Mouse (Mus musculus) myocyte (in vitro differentiated cells): ENCODE measurements around the gene Brms1. TPM values are rescaled to one million over a fixed set of nuclear protein-coding genes. Genes with fewer than 3 reads are reported as not detected.

Experiments
- H3K27me3 ChIP-seq: one replicate; pipeline ENCODE4 v1.6.1; 2011; ENCODE audit not compliant: control insufficient read depth, insufficient read depth, insufficient read length
- H3K36me3 ChIP-seq: one replicate; pipeline ENCODE4 v1.6.1; 2011; ENCODE audit not compliant: control insufficient read depth, insufficient read depth
- H3K4me2 ChIP-seq: one replicate; pipeline ENCODE4 v1.6.1; 2011; ENCODE audit warnings: low read depth, control low read depth
- H3K4me3 ChIP-seq: one replicate; pipeline ENCODE4 v1.5.1; 2011; ENCODE audit warnings: mild to moderate bottlenecking, control low read depth, moderate library complexity
- H3K79me2 ChIP-seq: one replicate; pipeline ENCODE4 v1.6.1; 2011; ENCODE audit not compliant: control insufficient read depth, insufficient read depth
- H3ac ChIP-seq: one replicate; pipeline ENCODE4 v1.6.1; 2011; ENCODE audit not compliant: control insufficient read depth, insufficient read length
- CEBPB ChIP-seq: IDR thresholded peaks from 2 replicates; pipeline ENCODE4 v1.6.1; 2011; ENCODE audit warnings: mild to moderate bottlenecking, moderate library complexity; ENCODE audit not compliant: poor library complexity, insufficient read depth, severe bottlenecking
- POLR2A ChIP-seq: IDR thresholded peaks from one replicate; pipeline ENCODE4 v1.6.1; 2011; ENCODE audit warnings: low read depth, mild to moderate bottlenecking, control low read depth, moderate library complexity; ENCODE audit not compliant: insufficient read length
- POLR2AphosphoS2 ChIP-seq: IDR thresholded peaks from one replicate; pipeline ENCODE4 v1.6.1; 2011; ENCODE audit warnings: low read depth, control low read depth; ENCODE audit not compliant: insufficient read length
- polyA plus RNA-seq: library from polyadenylated mRNA; unstranded; fragments of >200 nt; fragmentation: generic; extraction: Trizol; gene quantifications from one replicate; pipeline ENCODE4 v1.2.1, GENCODE M21; 2012; ENCODE audit warnings: missing spikeins

The Brms1 gene
- polyA plus RNA-seq, 1 experiment: 45.8 TPM

- no peaks in the 10 kb centered on the region for H3K27me3 ChIP-seq
- peak within 1 kb of the TSS; percentile 71 for H3K4me2 ChIP-seq
- peaks cover 13% of the 10 kb centered on the region for H3K36me3 ChIP-seq
- no peaks in the 10 kb centered on the region for H3K79me2 ChIP-seq
- TF ChIP-seq POLR2A: peak; percentile 42
- no peak for TF ChIP-seq CEBPB
- peak; percentile 75 for TF ChIP-seq POLR2AphosphoS2
- no peak within 1 kb of the TSS for H3ac ChIP-seq
- no peak within 1 kb of the TSS for H3K4me3 ChIP-seq
Observed at GRCm38 (mm10) chr19:5098363-5099143, 57.4 kb downstream of the Brms1 start, which contains the start of gene Cnih2. Cnih2 (minus strand) TSS chr19:5098521.

Other genes starting within 250 kb of the Brms1 start
- 66.4 TPM for gene Rbm4, start 247.5 kb upstream of the Brms1 start, polyA plus RNA-seq
- 8.1 TPM for gene Gm21992, start 229.7 kb upstream of the Brms1 start, polyA plus RNA-seq
- 46.8 TPM for gene Rbm14, start 229.7 kb upstream of the Brms1 start, polyA plus RNA-seq
- gene Ccs, start 202.0 kb upstream of the Brms1 start, polyA plus RNA-seq: 40.4 TPM
- 0.04 TPM for gene Ccdc87, start 202.0 kb upstream of the Brms1 start, polyA plus RNA-seq
- gene Ctsf, start 186.2 kb upstream of the Brms1 start, polyA plus RNA-seq: 6.6 TPM
- 418 TPM for gene Actn3, start 163.4 kb upstream of the Brms1 start, polyA plus RNA-seq
- 9.3 TPM for gene Zdhhc24, start 162.7 kb upstream of the Brms1 start, polyA plus RNA-seq
- 3.6 TPM for gene Bbs1, start 134.7 kb upstream of the Brms1 start, polyA plus RNA-seq
- gene Dpp3, start 113.1 kb upstream of the Brms1 start, polyA plus RNA-seq: 71.6 TPM
- 0.49 TPM for gene Peli3, start 98.2 kb upstream of the Brms1 start, polyA plus RNA-seq
- 62.6 TPM for gene Mrpl11, start 79.2 kb upstream of the Brms1 start, polyA plus RNA-seq
- 0.02 TPM for gene Npas4, start 51.0 kb upstream of the Brms1 start, polyA plus RNA-seq
- 8.7 TPM for gene Slc29a2, start 17.5 kb upstream of the Brms1 start, polyA plus RNA-seq
- 46.7 TPM for gene B4gat1, start 2.5 kb upstream of the Brms1 start, polyA plus RNA-seq
- 1.6 TPM for gene AC124502.3, start 2.5 kb upstream of the Brms1 start, polyA plus RNA-seq
- 63.9 TPM for gene Rin1, start 9.1 kb downstream of the Brms1 start, polyA plus RNA-seq
- gene Cd248, start 26.7 kb downstream of the Brms1 start, polyA plus RNA-seq: 10.4 TPM
- 10.1 TPM for gene Tmem151a, start 44.2 kb downstream of the Brms1 start, polyA plus RNA-seq
- 115 TPM for gene Yif1a, start 47.2 kb downstream of the Brms1 start, polyA plus RNA-seq
- gene Cnih2, start 57.2 kb downstream of the Brms1 start, polyA plus RNA-seq: 1.6 TPM
- gene Rab1b, start 65.7 kb downstream of the Brms1 start, polyA plus RNA-seq: 203 TPM
- gene Klc2, start 77.2 kb downstream of the Brms1 start, polyA plus RNA-seq: 56.7 TPM
- gene Pacs1, start 231.8 kb downstream of the Brms1 start, polyA plus RNA-seq: 6.5 TPM